Mouse (Mus musculus) erythroid progenitor cell, adult 5-6 weeks (primary cell): ENCODE measurements around the gene Il17rb. TPM values are rescaled to one million over a fixed set of nuclear protein-coding genes. Genes with fewer than 3 reads are reported as not detected.

Experiments used
- ATAC-seq: replicated peaks from 2 replicates; pipeline ENCODE4 v1.8.0; 2016; ENCODE audit warnings: moderate number of reproducible peaks, mild to moderate bottlenecking, moderate TSS enrichment, inconsistent platforms; ENCODE audit not compliant: poor library complexity, low FRiP score, severe bottlenecking
- total RNA-seq, 2 experiments: library from RNA; stranded (forward) in 1 of 2; stranded (reverse) in 1 of 2; fragments of 150-400 nt in 1 of 2; fragments of 186-747, 209-891 nt in 1 of 2; gene quantifications; 2 replicates each; pipeline versions ENCODE4 v1.2.3 to v1.2.4; 2015 to 2017; ENCODE audit warnings: low replicate concordance in 2 of 2

Gene Il17rb
- total RNA-seq, 2 experiments from 2014 or later: 0.42 to 3.1 TPM

DNA sequence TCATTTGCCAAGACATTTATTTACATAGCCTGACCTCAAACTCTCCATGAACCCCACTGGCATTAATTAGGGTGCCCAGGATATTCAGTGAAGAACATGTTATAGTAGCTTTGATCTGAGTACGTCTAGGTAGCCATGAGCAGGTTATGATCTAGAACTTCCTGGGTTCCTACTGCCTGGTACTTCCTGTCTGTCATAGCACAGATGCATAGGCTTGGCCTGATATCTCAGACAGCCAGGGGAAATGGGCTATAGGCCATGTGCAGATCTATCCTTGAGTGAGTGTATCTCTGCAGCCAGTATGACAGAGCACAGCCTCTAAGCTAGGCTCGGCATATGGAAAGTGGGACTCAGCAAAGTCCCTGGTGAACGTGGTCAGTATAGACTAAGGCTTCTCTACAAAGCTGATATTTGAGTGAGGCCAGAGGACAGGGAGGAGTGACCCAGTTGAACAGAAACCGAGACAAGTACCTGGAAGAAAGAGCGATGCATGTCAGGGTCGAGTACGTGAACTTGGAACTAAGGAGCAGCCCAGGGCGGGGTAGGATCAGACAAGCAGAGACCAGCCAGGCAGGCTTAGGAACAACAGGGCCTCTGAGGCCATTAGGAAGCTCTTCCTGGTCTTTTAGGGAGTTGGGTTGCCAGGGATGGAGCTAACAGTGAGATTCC, 9.2 kb upstream of the Il17rb start:
- no peak for ATAC-seq

DNA sequence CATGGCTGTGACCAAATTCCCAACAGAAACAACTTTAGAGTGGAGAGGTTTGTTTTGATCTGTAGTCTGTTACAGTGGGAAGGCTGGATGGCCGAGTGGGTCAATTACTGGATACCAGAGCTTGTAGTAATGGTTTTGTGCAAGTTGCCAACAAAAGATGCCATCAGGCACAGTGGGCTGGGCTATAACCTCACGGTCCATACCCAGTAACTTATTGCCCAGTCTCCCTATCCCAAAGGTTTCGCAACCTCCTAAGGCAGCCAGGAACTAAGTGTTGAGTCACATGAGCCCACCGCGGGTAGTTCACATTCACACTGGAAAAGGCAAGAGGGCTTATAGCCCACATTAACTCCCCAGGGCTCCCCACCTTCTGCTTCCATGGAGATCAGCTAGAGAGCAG, 8.0 kb upstream of the Il17rb start:
- no peak for ATAC-seq

GRCm38 (mm10) chr14:30015008-30015407, 6.3 kb upstream of the Il17rb start:
- no peak for ATAC-seq

DNA sequence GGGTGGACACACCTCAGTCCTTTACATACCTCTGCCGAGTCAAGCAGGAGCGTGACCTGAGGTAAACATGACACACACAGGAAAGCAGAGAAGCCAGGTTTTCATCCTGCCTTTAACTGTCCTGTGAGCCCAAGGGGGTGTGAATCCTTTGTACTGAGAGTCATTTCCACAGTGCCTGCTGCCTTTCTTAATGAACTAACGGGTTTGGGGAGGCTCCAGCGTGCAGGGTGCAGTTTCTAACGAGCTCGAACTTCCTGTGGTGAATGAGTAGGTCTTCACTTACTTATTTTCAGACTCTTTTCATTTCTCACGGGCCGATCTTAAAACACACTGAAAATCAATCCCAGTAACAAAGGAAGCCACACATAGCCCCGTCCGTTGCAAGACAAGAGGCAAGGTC, 5.8 kb upstream of the Il17rb start:
- no peak for ATAC-seq

DNA sequence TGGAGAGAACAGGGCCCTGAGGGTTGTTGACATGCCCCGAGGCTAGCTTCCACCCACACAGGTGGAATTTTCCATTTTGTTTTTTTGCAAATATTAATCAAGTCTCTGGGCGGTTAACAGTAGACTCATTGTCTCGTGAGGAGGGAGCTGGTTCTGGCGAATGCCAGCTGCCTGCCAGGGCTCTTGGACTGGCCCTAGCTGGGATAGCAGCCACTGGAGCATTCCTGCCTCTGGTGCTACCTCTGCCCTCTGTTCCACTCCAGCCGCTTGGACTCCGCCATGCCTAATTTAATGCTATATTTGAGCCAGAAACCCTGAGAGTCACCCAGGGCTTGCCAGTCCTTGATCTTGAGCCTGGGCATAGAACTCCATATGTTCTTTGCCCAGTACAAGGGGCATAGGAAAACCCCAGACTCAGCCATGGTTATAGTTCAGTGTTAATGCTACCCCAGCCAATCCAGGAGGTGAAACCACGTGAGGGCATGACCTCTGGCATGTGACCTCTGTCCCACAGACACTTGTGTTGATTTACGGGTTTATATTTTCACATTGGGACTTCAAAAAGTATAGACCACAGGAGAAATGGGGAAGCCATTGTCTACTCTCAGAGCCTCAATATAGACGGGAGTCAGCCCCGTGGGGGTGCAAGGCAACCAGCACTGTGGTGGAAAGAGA, 3.3 kb upstream of the Il17rb start:
- no peak for ATAC-seq

- no peak for ATAC-seq
Observed at GRCm38 (mm10) chr14:30009864-30010560, 1.3 kb upstream of the Il17rb start.

- ATAC-seq: no peak
Observed at GRCm38 (mm10) chr14:29999475-29999811, 9.3 kb downstream of the Il17rb start.

DNA sequence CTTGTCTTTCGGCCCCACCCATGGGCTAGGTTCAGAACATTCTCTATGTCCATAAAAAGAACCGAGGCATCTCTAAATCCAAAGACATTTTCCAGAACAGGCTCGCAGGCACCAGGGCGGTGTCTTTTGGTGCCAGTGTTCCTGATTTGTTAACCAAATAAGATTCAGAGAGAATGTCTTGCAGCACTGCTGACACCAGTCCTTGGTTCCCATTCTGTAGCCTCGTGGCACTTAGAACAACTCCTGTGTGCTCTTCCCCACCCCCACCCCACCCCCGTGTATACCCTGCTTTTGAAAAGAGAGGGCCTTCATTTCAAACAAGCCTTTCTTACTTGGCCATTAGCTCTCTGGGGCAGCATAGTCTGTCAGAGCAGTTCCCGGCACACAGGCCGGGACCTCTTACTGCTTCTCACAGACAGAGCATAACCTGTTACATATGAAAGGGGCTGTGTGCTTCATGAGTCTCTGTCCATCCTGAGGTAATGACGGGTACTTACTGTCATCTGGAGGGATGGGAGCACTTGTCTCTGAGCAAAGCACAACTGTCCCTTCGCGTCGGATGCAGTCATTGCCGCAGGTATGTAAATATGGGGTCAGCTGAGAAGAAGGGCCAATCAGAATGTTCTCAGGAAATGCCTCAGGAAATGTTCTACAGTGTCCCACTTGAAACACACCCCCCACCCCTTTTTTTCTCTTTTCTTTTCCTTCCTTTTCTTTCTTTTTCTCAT, 9.8 kb downstream of the Il17rb start:
- no peak for ATAC-seq

GRCm38 (mm10) chr14:29997345-29997744, 11.4 kb downstream of the Il17rb start:
- no peak for ATAC-seq

- no peak for ATAC-seq
Observed at GRCm38 (mm10) chr14:29996000-29996751, 12.5 kb downstream of the Il17rb start.

- no peak for ATAC-seq
Observed at GRCm38 (mm10) chr14:29994976-29995375, 13.7 kb downstream of the Il17rb start.

DNA sequence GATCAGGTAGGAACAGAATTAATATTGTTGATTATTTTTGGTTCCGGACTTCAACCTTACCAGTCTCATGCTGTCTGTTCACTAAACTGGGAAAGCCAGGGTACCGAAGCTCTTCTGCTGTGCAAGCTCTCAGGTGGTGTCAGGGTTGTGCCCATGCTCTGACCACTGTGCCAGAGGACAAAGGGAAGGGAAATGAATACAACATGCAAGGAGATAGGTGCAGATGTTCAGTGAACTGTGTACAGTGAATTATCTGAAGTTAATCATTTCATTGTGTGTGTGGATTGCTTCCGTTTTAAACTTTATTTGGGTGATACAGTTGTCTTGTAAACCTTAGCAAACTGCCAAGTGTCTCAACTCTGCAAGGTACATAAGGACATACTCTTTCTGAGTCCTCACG, 20.4 kb downstream of the Il17rb start:
- no peak for ATAC-seq

GRCm38 (mm10) chr14:29987739-29988138, 21.0 kb downstream of the Il17rb start:
- no peak for ATAC-seq

- ATAC-seq: no peak
Observed at GRCm38 (mm10) chr14:29987276-29987675, 21.4 kb downstream of the Il17rb start.

GRCm38 (mm10) chr14:29986096-29986495, 22.6 kb downstream of the Il17rb start:
- ATAC-seq: no peak

- ATAC-seq: 0 out of 2 replicates have a peak, but pooled peaks have one; percentile 32
Observed at GRCm38 (mm10) chr14:29980447-29981205, 28.1 kb downstream of the Il17rb start.

DNA sequence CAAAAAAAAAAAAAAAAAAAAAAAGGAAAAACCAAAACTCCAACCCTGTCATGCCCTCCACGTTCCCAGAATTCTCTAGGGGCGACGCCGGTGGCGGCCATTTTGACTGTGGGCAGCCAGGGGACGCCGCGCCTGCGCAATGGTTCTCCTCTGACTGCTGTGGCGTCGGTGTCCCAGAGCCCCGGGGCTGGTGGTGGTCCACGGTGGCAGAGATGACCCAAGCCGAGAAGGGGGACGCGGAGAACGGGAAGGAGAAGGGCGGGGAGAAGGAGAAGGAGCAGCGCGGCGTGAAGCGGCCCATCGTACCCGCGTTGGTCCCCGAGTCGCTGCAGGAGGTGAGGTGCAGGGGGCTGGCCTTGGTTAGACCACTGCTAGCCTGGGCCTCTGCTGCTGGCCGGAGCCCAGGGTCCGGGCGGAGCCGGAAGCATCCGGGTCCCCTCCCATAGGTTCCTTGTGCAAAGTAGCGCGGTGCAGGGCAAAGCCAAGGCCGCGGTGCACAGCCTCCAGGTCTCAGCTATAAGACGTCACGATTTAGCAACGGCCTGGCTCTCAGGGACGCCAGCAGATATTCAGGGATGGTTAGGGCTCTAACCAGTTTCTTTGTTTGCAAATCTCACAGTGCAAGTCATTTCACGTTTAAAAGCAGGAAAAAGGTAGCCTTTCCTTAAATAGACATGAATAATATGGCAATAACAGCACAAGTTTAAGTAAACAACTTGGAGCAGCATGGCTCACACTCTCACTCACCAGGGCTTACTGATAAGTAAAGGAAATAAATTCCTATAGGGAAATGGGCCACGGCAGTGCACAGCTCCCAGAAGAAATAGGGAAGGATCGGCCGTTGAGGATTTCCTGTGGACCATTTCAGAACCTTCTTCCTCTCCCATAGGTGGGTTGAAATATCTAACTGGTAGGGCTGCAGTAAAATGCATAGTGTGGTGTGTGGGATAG, 30.2 kb downstream of the Il17rb start, which contains the start of gene Actr8:
Actr8 (plus strand) TSS at position 84 of the 951 bp plus-strand sequence.
- ATAC-seq: peak; percentile 92

DNA sequence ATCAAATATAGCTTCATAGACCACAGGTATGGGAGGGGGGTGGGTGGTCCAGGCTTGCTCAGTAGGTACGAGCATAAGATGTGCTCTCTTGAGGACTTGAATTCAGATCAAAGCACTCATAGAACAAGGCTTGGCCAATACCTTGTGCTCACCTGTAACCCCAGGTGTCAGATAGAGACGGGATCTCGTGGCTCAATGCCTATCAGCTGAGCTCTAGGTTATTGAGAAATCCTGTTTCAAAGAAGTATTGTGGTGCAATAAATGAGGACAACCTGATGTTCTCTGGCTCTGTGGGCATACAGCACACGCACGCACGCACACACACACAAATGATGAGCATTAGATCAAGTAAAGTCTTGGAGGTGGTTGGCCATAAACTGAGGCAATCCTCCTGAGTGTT, 31.8 kb downstream of the Il17rb start:
- ATAC-seq: no peak
